Mouse (Mus musculus) cerebellum, adult 2 months (tissue): ENCODE results near the gene Umad1. TPM values are rescaled to one million over a fixed set of nuclear protein-coding genes. Genes with fewer than 3 reads are reported as not detected.
A peak's percentile ranks its signal among the peaks of the same experiment; 100 is the strongest.

Experiments used
- DNase-seq, 2 experiments: peaks; one replicate each; pipeline ENCODE4 v3.0.0; 2021
- H3K27ac ChIP-seq: fragments of 200-500 bp; 2 replicates; pipeline ENCODE4 v1.5.1; 2012; ENCODE audit warnings: low read length, control low read depth, inconsistent platforms; ENCODE audit not compliant: insufficient read depth
- H3K27me3 ChIP-seq: fragments of 200-500 bp; 2 replicates; pipeline ENCODE4 v1.6.1; 2012; ENCODE audit warnings: inconsistent platforms, mild to moderate bottlenecking, low read length, moderate library complexity; ENCODE audit not compliant: control insufficient read depth, insufficient read depth
- H3K4me1 ChIP-seq: fragments of 200-500 bp; 2 replicates; pipeline ENCODE4 v1.6.1; 2011; ENCODE audit warnings: low read length; ENCODE audit not compliant: control insufficient read depth, insufficient read depth
- H3K4me3 ChIP-seq: fragments of 200-500 bp; replicated peaks from 2 replicates; pipeline ENCODE3; 2011; ENCODE audit warnings: mild to moderate bottlenecking, low read depth, low read length, control low read depth; ENCODE audit not compliant: insufficient read depth
- CTCF ChIP-seq: fragments of 200-500 bp; IDR thresholded peaks from 2 replicates; pipeline ENCODE4 v1.5.1; 2011; ENCODE audit warnings: low read depth, mild to moderate bottlenecking, control low read depth, low read length, moderate library complexity, borderline replicate concordance; ENCODE audit not compliant: insufficient read depth
- POLR2A ChIP-seq: fragments of 200-500 bp; IDR thresholded peaks from 2 replicates; pipeline ENCODE4 v1.6.1; 2011; ENCODE audit warnings: low read length, control low read depth, borderline replicate concordance; ENCODE audit not compliant: insufficient read depth
- WGBS: fragments of 180-500 bp; shearing (Covaris S2); methylation state at CpG from one replicate; pipeline ENCODE4 v1.1.7; 2018; 5-methylcytosine and 5-hydroxymethylcytosine counted together
- polyA plus RNA-seq: library from polyadenylated mRNA; depleted of rRNA; stranded (reverse); fragments of >200 nt; gene quantifications from 2 replicates; pipeline ENCODE4 v1.2.3, GENCODE M21; 2012

Gene Umad1
- polyA plus RNA-seq, 1 experiment, result 30.8 TPM

DNA sequence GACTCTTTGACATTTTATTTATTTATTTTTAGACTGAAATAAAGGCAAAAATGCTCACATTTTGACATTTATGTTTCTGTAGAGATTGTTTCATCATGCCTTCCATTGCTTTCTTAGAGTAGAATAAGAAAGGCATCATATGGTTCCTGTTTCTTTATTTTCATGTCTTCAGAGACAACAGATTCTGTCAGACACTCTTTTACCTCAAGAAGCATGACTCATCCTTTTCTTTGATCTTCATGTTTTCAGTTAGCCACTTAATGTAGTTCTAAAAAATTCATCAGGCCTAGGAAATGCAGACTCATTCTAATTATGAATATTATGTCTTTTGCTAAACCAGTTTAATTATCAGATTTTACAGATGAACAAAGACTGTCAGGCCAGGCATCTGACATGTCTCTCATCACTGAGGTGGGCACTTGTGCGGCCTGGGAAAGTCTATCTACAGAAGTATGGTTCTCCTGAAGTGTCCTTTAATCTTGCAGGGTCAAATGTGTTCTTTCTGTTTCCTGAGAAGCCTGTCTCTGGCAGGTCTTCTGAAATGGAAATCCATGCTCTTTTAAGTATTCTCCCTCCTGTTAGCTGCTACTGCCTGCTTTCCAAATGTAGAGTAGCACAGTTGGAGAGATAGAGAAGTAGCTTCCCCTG is 231.0 kb downstream of the Umad1 start:
- Histone ChIP-seq H3K27ac (no peak overlapping the region), H3K4me3 (no peak overlapping the region), H3K4me1 (no peaks in the 10 kb centered on the region), H3K27me3 (no peaks in the 10 kb centered on the region)
- 90% methylated on average over 1 of the region's 1 CpGs for WGBS
- no peak for DNase-seq
- TF ChIP-seq CTCF, result no peak
- no peak for TF ChIP-seq POLR2A

- H3K4me3 ChIP-seq, result no peak overlapping the region
- no peaks in the 10 kb centered on the region for H3K4me1 ChIP-seq
- no peak overlapping the region for H3K27ac ChIP-seq
- TF ChIP-seq POLR2A, result no peak
- no peak for TF ChIP-seq CTCF
- H3K27me3 ChIP-seq, result no peaks in the 10 kb centered on the region
- 97% methylated on average over 3 of the region's 3 CpGs for WGBS
- no peak for DNase-seq
Measured at GRCm38 (mm10) chr6:8492248-8492647, 233.2 kb downstream of the Umad1 start.

DNA sequence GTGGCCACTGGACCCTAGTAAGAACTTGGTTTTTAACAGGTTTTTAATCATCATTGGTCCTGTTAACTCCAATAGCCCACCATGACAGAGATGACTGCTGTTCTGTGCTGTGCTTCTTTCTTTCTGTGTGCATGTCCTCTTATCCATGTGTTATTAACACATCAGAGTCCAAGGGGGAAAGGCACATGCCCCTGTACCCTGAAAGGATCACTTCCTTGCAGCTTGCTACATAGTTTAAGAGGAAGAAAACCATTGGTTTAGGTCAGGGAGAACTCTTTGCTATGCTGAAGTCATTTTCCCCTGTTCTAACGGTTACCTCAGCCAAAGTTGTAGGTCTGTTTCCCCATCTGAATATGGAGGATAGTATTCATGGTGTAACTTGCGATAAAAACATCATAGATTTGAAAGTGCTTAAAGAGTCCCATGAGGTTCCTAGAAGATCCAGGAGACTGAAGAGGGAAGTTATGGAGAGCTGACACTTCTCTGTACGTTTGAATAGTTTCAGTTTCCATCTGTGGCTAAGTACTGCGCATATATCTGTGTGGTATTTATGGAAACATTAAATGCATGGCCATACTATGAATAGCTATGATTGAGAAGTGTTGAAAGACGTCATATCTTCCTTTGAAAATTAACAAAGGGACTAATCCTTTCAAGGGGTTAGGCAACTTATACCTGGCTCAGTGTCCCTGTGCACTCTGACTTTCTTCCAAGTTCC is 236.2 kb downstream of the Umad1 start:
- no peak for TF ChIP-seq POLR2A
- TF ChIP-seq CTCF, result no peak
- no peak overlapping the region for H3K4me3 ChIP-seq
- whole genome bisulfite sequencing, result 92% methylated on average over 5 of the region's 5 CpGs
- DNase-seq, result no peak
- H3K27me3 ChIP-seq, result no peaks in the 10 kb centered on the region
- H3K4me1 ChIP-seq, result no peaks in the 10 kb centered on the region
- H3K27ac ChIP-seq, result no peak overlapping the region

GRCm38 (mm10) chr6:8495827-8496222 is 236.7 kb downstream of the Umad1 start:
- WGBS, result 91% methylated on average over 4 of the region's 4 CpGs
- TF ChIP-seq CTCF, result no peak
- no peak for TF ChIP-seq POLR2A
- H3K4me1 ChIP-seq, result no peaks in the 10 kb centered on the region
- no peak overlapping the region for H3K4me3 ChIP-seq
- no peak for DNase-seq
- H3K27ac ChIP-seq, result no peak overlapping the region
- no peaks in the 10 kb centered on the region for H3K27me3 ChIP-seq

DNA sequence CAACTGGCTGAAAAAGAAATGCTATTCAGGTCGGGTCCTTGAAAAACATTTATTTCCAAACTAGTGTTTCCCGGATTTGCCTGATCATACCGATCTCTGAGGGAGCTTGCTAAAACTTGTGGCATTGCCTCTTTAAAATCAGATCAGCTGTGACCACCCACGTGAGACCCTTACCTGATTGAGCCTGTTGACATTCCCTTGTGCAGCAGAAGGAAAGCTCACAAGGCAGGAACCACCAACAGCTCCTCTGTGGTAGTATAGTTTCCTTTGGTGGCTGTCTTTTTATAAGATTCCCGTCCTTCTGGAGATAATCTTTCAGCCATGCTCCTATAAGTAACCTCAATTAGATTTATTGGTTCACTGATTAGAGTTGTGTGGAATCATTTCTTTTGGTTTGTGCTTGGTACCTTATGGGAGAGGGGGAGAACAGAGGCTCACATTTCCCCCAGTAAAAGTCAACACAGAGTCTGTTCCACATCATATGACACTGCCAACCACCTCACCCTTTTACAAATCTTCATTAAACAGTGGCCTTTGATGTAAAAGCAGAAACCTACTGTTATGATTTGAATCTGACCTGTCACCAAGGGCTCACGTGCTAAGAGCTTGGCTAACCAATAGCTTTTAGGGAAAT is 238.3 kb downstream of the Umad1 start:
- H3K27ac ChIP-seq, result no peak overlapping the region
- no peaks in the 10 kb centered on the region for H3K4me1 ChIP-seq
- 80% methylated on average over 6 of the region's 6 CpGs for WGBS
- no peaks in the 10 kb centered on the region for H3K27me3 ChIP-seq
- H3K4me3 ChIP-seq, result no peak overlapping the region
- TF ChIP-seq POLR2A, result no peak
- no peak for TF ChIP-seq CTCF
- DNase-seq, result no peak

DNA sequence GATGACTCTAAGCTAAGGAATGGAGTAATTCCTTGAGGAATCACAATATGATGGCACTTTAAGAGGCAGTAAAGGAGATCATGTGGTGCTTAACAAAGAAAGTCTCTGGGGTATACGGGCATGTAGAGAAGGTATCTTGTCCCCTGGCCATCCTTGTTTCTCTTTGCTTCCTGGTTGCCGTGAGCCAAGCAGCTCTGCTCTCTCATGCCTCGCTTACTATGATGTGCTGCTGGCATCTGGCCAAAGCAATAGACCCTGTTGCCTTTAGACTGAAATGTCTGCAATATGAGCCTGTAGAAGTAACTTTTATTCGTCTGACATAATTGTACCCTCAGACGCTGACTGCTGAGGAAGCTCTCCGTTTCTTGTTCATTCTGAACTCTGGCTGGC is 238.8 kb downstream of the Umad1 start:
- 42% methylated on average over 6 of the region's 6 CpGs for WGBS
- Histone ChIP-seq H3K4me3 (no peak overlapping the region), H3K27ac (no peak overlapping the region), H3K27me3 (no peaks in the 10 kb centered on the region), H3K4me1 (no peaks in the 10 kb centered on the region)
- no peak for TF ChIP-seq CTCF
- no peak for TF ChIP-seq POLR2A
- no peak for DNase-seq

GRCm38 (mm10) chr6:8498961-8499360 is 239.9 kb downstream of the Umad1 start:
- Histone ChIP-seq H3K27me3 (no peaks in the 10 kb centered on the region), H3K4me3 (no peak overlapping the region), H3K27ac (no peak overlapping the region), H3K4me1 (no peaks in the 10 kb centered on the region)
- 92% methylated on average over 3 of the region's 3 CpGs for WGBS
- no peak for DNase-seq
- TF ChIP-seq POLR2A, result no peak
- no peak for TF ChIP-seq CTCF

DNA sequence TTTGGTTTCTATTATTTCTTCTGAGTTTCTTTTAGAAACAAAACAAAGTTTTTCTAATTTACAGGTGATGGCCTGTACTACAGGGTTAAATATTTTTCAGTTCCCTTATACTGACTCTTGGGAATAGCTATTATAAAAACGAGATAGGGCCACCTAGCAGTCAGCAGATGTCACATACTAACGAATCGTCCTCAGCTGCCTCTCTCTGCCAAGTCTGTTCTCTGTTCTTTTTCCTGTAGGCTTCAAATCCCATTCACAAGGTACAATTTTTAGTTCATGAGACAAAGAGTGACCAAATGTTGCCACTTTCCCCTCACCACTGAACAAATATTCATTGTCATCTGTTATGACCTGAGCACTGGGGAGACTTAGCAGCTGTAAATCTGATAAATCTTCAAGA is 244.9 kb downstream of the Umad1 start:
- no peaks in the 10 kb centered on the region for H3K27me3 ChIP-seq
- TF ChIP-seq POLR2A, result no peak
- TF ChIP-seq CTCF, result no peak
- 0 out of 2 replicates have a peak, but pooled peaks cover 4% of the 10 kb centered on the region for H3K4me1 ChIP-seq
- H3K4me3 ChIP-seq, result no peak overlapping the region
- DNase-seq, result peak in 1 of 2 experiments; percentile 23
- WGBS, result 4% methylated on average over 3 of the region's 3 CpGs
- no peak overlapping the region for H3K27ac ChIP-seq
